Mouse (Mus musculus) stomach, postnatal 0 days (tissue): Measurements from ENCODE around the gene Adamts9. TPM values are rescaled to one million over a fixed set of nuclear protein-coding genes. Genes with fewer than 3 reads are reported as not detected.

ENCODE experiments used
- ATAC-seq: fragments of 200-750 bp; cut with Nextera tagmentation; 2 replicates; pipeline ENCODE4 v1.8.0; 2017; ENCODE audit not compliant: low FRiP score, low TSS enrichment
- DNase-seq: peaks from one replicate; pipeline ENCODE4 v3.0.0-alpha.2; 2016; ENCODE audit warnings: low spot score
- H3K27ac ChIP-seq: fragments of 300-500 bp; sonication (generic); replicated peaks from 2 replicates; pipeline ENCODE4 v1.5.1; 2014; ENCODE audit warnings: mild to moderate bottlenecking, control low read depth
- H3K27me3 ChIP-seq: fragments of 300-500 bp; sonication (generic); 2 replicates; pipeline ENCODE4 v1.6.1; 2014; ENCODE audit warnings: low read length; ENCODE audit not compliant: control insufficient read depth, insufficient read depth
- H3K36me3 ChIP-seq: fragments of 300-500 bp; sonication (generic); 2 replicates; pipeline ENCODE4 v1.6.1; 2014; ENCODE audit warnings: low read length, mixed read lengths; ENCODE audit not compliant: control insufficient read depth, insufficient read depth
- H3K4me1 ChIP-seq: fragments of 300-500 bp; sonication (generic); replicated peaks from 2 replicates; pipeline ENCODE4 v1.6.1; 2014; ENCODE audit warnings: antibody characterized with exemption; ENCODE audit not compliant: control insufficient read depth, insufficient read depth
- H3K4me2 ChIP-seq: fragments of 300-500 bp; sonication (generic); replicated peaks from 2 replicates; pipeline ENCODE4 v1.6.1; 2014; ENCODE audit warnings: low read depth, mild to moderate bottlenecking, control low read depth, moderate library complexity
- H3K4me3 ChIP-seq: fragments of 300-500 bp; sonication (generic); 2 replicates; pipeline ENCODE4 v1.5.1; 2014; ENCODE audit warnings: low read depth, low read length, control low read depth
- H3K9ac ChIP-seq: fragments of 300-500 bp; sonication (generic); 2 replicates; pipeline ENCODE4 v1.6.1; 2014; ENCODE audit warnings: mild to moderate bottlenecking, low read length, control low read depth, mixed read lengths
- H3K9me3 ChIP-seq: fragments of 300-500 bp; sonication (generic); 2 replicates; pipeline ENCODE4 v1.6.1; 2016; ENCODE audit warnings: low read length; ENCODE audit not compliant: control insufficient read depth
- CTCF ChIP-seq: IDR thresholded peaks from 2 replicates; pipeline ENCODE4 v1.5.1; 2016; ENCODE audit warnings: antibody characterized with exemption, low read depth, mild to moderate bottlenecking, moderate library complexity
- EP300 ChIP-seq: optimal IDR thresholded peaks from 2 replicates; pipeline ENCODE3; 2016; ENCODE audit warnings: antibody characterized with exemption
- WGBS: fragments of 180-500 bp; shearing (Covaris S2); extraction: QIAGEN DNeasy Blood & Tissue Kit; methylation state at CpG from one replicate; pipeline ENCODE4 v1.1.7; 2014; 5-methylcytosine and 5-hydroxymethylcytosine counted together
- polyA plus RNA-seq: library from polyadenylated mRNA; unstranded; fragments of >200 nt; fragmentation: Nextera tagmentation; extraction: Ambion mirVana; gene quantifications from 2 replicates; pipeline ENCODE4 v1.2.1, GENCODE M21; 2015

The Adamts9 gene
- polyA plus RNA-seq, 1 experiment from 2014 or later = 2.5 TPM

GRCm38 (mm10) chr6:92876121-92876520 is 67.2 kb downstream of the Adamts9 start:
- H3K4me3 ChIP-seq = no peak overlapping the region
- 57% methylated on average over 5 of the region's 5 CpGs for WGBS
- no peaks in the 10 kb centered on the region for H3K9me3 ChIP-seq
- TF ChIP-seq CTCF = no peak
- H3K27ac ChIP-seq = no peak overlapping the region
- H3K36me3 ChIP-seq = peaks cover 5% of the 10 kb centered on the region; the same call in 1 of the 2 replicates
- DNase-seq (no peak), ATAC-seq (no peak)
- H3K4me2 ChIP-seq = no peak overlapping the region
- H3K4me1 ChIP-seq = no peaks in the 10 kb centered on the region
- H3K27me3 ChIP-seq = no peaks in the 10 kb centered on the region
- H3K9ac ChIP-seq = no peak overlapping the region

- 90% methylated on average over 2 of the region's 2 CpGs for WGBS
- H3K27ac ChIP-seq = no peak overlapping the region
- no peaks in the 10 kb centered on the region for H3K27me3 ChIP-seq
- H3K4me3 ChIP-seq = no peak overlapping the region
- no peak overlapping the region for H3K9ac ChIP-seq
- DNase-seq (no peak), ATAC-seq (no peak)
- H3K9me3 ChIP-seq = no peaks in the 10 kb centered on the region
- H3K4me1 ChIP-seq = no peaks in the 10 kb centered on the region
- TF ChIP-seq CTCF (no peak), EP300 (no peak)
- no peak overlapping the region for H3K4me2 ChIP-seq
- H3K36me3 ChIP-seq = peaks cover 5% of the 10 kb centered on the region; the same call in 1 of the 2 replicates
Measured at GRCm38 (mm10) chr6:92875340-92875739, 68.0 kb downstream of the Adamts9 start.

- Histone ChIP-seq H3K9ac (no peak overlapping the region), H3K4me2 (no peak overlapping the region), H3K36me3 (peaks cover 5% of the 10 kb centered on the region; the same call in 1 of the 2 replicates), H3K27me3 (no peaks in the 10 kb centered on the region), H3K27ac (no peak overlapping the region), H3K4me1 (0 out of 2 replicates have a peak, but pooled peaks cover under 1% of the 10 kb centered on the region), H3K4me3 (no peak overlapping the region), H3K9me3 (no peaks in the 10 kb centered on the region)
- ATAC-seq (no peak), DNase-seq (no peak)
- TF ChIP-seq CTCF (no peak), EP300 (no peak)
- 57% methylated on average over 5 of the region's 5 CpGs for WGBS
Measured at GRCm38 (mm10) chr6:92874854-92875253, 68.4 kb downstream of the Adamts9 start.

- no peak overlapping the region for H3K4me3 ChIP-seq
- no peak for DNase-seq
- H3K9ac ChIP-seq = no peak overlapping the region
- TF ChIP-seq EP300 (no peak), CTCF (no peak)
- peaks cover 5% of the 10 kb centered on the region; the same call in 1 of the 2 replicates for H3K36me3 ChIP-seq
- no peak for ATAC-seq
- H3K4me1 ChIP-seq = 0 out of 2 replicates have a peak, but pooled peaks cover 3% of the 10 kb centered on the region
- H3K9me3 ChIP-seq = no peaks in the 10 kb centered on the region
- WGBS = 76% methylated on average over 10 of the region's 10 CpGs
- no peak overlapping the region for H3K27ac ChIP-seq
- no peaks in the 10 kb centered on the region for H3K27me3 ChIP-seq
- H3K4me2 ChIP-seq = no peak overlapping the region
Measured at GRCm38 (mm10) chr6:92872766-92873165, 70.5 kb downstream of the Adamts9 start.

- Histone ChIP-seq H3K36me3 (peaks cover 5% of the 10 kb centered on the region; the same call in 1 of the 2 replicates), H3K4me3 (no peak overlapping the region), H3K9ac (no peak overlapping the region), H3K27ac (no peak overlapping the region), H3K9me3 (no peaks in the 10 kb centered on the region), H3K4me2 (no peak overlapping the region), H3K27me3 (no peaks in the 10 kb centered on the region), H3K4me1 (0 out of 2 replicates have a peak, but pooled peaks cover 3% of the 10 kb centered on the region)
- ATAC-seq (no peak), DNase-seq (no peak)
- 62% methylated on average over 4 of the region's 4 CpGs for WGBS
- no peak for TF ChIP-seq EP300
- TF ChIP-seq CTCF = no peak
Measured at GRCm38 (mm10) chr6:92871813-92872212, 71.5 kb downstream of the Adamts9 start.

GRCm38 (mm10) chr6:92869582-92870219 is 73.6 kb downstream of the Adamts9 start:
- no peak overlapping the region for H3K4me2 ChIP-seq
- TF ChIP-seq EP300 (no peak), CTCF (no peak)
- peaks cover 5% of the 10 kb centered on the region; the same call in 1 of the 2 replicates for H3K36me3 ChIP-seq
- WGBS = 33% methylated on average over 16 of the region's 16 CpGs
- ATAC-seq (no peak; the same call in 1 of the 2 replicates), DNase-seq (no peak)
- no peaks in the 10 kb centered on the region for H3K9me3 ChIP-seq
- no peaks in the 10 kb centered on the region for H3K27me3 ChIP-seq
- no peak overlapping the region for H3K4me3 ChIP-seq
- H3K4me1 ChIP-seq = 0 out of 2 replicates have a peak, but pooled peaks cover 3% of the 10 kb centered on the region
- peak overlapping the region; percentile 86 for H3K27ac ChIP-seq
- H3K9ac ChIP-seq = no peak overlapping the region
